Mouse (Mus musculus) spleen, embryonic (tissue): ENCODE data around the gene Castor2.

Source experiments
- CTCF ChIA-PET: fragments of 350-600 bp; sonication (Branson Sonifier 250); formaldehyde crosslinking; loops from one replicate; lab custom pipeline; 2022; lab: Charles Lee

Castor2 gene

DNA sequence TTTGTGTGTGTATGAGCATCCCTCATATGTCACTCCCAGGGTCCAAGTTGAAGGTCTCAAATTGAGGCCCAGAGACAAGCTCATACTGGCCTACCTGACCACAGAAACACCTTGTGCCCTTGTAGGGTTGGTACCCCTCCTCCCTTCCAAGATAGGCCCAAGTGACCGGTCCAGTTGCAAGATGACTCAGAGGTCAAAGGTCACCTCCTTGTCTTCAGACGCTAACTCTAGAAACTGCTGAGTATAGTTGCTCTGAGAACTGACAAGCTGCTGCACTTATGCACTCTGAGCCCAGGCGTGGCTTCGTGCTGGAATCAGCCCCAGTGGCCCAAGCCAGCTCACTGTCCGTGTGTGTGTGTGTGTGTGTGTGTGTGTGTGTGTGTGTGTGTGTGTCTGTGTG, 2.4 kb downstream of the Castor2 start:
- CTCF ChIA-PET, result no interaction called here

DNA sequence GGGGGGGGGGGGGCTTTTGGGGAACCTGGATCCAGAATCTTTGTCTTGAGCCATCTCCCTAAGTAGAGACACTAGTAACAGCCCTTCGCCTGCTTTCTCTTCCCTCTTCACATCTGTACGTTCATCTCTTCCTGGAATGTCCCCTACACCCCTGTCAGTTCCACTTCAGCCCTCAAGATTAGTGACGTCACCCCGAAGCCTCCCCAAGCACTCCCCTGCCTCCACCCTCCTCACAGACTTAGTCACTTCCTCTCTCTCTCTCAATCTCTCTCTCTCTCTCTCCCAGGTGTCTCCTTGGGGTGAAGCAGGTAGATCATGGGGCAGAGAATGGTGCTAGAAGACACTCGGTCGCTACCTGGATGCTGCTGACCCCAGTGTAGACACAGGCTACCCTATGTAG, 3.2 kb downstream of the Castor2 start:
- CTCF ChIA-PET, result no interaction called here

DNA sequence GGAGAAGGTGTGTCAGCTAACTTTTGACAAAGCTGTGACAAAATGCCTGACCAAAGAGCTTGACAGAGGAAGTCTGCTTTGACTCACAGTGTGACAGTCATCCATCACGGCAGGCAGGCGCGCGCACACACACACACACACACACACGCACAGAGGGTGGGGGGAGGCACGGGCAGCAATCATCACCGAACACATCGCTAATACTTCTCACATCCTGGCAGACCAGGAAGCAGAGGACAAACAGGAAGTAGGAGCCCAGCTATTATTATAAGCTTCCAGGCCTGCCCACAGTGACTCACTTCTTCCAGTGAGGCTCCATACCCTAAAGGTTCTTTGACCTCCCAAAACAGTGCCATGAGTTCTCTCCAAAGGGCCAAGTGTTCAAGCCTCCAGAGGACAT, 6.3 kb downstream of the Castor2 start:
- CTCF ChIA-PET, result no interaction called here

DNA sequence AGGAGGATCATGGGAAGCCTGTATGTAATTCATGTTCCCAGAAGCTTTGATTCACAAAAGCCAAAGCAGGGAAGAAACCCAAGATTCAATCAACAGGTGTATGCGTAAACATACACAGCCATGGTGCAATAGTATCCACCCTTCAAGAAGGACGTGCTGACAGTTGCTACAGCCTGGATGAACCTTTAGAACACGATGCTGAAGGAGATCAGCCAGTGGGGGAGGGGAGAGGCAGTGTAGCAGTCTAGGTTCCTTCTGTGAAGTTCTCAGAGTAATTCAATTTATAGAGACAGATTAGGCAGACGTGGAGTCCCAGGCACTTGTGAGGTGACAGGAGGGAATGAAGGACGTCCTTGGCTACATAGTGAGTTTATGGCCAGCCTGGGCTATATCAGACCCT, 15.5 kb downstream of the Castor2 start:
- CTCF ChIA-PET, result no interaction called here

DNA sequence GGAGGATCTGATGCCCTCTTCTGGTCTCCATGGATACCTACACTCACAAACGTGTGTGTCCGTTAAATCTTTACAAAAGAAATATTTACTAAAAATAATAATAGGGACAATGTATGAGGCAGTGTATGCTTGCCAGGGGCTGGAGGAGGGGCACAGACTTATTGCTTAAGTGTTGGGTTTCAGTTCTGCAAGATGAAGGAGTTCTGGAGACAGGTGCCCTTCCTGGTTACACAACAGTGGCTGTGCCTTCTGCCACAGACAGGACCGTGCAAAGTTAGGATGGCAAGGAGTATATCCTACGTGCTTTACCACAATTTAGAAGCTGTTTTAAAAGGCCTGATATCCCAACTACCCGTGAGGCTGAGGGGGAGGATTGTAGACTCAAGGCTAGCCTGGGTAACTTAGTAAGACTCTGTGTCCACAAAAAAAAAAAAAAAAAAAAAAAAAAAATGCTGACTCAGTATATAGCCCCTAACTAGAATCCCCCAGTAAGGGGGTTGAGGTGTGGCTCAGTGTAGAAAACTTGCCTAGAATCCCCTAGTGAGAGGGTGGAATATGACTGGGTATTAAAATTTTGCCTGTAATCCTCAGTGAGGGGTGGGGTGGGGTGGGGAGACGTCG, 16.2 kb downstream of the Castor2 start:
- CTCF ChIA-PET, result no interaction called here

DNA sequence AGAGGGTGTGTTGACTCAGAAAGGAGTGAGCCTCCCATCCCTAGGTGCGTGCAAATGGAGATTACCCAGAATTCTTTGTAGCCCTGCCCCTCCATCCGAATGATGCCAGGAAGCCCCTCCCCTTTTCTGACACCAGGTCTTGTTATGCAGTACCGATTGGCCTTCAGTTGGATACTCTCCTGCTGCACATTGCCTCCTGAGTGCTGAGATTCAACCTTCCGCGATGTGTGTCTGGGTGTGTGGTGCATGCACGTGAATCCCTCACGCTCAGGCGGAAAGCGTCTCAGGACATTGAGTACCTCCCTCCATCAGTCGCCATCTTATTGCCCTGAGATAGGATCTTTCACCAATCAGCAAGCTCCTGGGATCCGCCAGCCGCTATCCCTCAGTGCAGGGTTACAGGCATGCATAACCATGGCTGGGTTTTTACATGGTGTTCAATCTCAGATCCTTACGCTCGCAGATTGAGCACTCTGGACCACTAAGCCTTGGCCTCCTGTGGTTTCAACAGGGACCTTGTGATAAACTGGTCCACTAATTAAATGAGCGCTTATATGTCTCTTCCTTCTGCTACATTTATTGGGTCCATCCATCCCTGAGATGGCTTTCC, 19.4 kb downstream of the Castor2 start:
- CTCF ChIA-PET, result no interaction called here

DNA sequence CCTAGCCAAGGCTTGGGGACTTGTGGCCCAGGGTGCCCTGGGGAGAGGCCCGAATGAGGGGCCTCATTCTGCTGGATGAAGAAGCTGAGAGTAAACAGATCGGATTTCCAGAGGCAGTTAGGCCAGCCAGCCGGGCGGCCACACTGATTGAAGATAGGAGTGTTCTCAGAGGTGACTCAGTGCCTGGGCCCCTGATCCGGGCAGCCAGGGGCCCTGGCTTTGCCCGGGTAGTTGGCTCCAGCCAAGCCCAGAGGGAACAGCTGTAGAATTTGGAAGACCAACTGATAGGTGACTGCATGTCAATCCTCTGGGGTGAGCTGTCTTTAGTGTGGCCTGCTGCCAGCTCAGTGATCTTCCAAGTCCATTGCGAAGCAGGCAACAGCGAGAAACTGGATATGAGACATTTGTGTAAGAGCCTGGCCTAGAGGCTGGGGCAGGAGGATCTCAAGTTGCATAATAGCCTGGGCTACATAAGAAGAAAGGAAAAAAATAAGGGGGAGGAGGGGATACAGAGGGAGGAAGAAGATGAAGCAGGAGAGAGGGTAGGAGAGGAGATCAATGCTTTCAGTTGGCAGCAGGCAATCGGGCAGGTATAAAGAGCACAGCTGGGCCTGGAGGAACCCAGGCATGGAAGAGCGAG, 20.1 kb downstream of the Castor2 start:
- CTCF ChIA-PET, result no interaction called here

DNA sequence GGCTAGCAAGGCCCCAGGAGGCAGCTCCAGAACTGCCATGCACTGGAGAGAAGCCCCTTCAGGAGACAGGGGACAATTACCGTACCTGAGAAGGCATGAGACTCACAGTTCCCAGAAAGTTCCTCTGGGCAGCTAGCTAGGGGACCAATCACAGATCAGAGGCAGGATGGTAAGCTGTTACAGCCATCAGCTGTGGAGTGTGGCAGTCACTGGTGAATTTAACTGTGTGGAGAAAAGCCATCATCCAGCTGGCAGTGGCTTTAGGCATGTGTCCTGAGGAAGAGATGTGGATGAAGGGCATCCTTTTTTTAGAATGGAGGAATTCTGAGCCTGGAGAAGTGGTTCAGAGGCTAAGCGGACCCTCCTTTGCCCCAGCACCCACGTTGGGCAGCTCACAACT, 20.6 kb downstream of the Castor2 start:
- CTCF ChIA-PET, result no interaction called here

DNA sequence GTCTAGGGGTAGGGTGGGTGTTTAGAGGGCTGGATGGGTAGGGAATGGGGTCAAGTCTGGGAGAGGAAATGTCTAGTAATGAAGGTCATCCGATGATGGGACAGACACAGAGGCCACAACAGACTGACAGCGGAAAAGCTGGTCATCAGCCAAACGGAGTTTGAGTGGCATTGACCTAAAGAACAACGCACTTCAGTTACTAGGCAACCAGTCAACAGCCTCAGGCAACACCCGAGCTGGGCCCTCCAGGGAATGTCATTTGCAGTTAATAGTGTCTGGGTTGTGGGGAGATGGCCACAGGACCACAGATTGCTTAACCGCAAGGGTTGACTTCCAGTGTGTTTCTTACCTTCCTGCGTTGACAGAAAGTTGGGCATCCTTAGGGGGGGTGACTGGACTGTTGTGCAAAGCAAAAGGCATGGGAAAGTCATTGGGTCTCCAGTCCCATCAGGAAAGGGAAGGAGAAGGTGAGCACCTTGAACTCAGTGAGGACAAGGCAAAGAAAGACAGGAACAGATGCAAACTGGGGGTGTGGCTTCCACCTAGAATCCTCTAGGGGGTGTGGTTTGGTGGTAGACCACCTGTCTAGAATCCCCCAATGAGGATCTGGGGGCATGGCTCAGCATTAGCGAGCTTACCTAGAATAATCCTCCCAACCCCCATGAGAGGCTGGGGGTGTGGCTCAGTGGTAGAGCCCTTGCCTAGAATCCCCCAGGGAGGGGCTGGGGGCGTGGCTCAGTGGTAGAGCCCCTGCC, 21.8 kb downstream of the Castor2 start:
- CTCF ChIA-PET, result no interaction called here

DNA sequence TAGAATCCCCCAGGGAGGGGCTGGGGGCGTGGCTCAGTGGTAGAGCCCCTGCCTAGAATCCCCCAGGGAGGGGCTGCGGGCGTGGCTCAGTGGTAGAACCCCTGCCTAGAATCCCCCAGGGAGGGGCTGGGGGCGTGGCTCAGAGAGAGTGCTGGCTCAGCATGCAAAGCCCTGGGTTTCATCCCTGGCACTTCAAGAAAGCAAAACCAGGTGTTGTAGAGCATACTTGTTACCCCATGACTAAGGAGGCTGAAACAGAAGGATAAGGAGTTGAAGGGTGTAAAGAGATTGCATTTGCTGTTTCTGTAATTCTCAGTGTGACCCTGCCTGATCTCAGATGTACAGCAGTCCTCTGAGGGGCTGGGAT, 22.4 kb downstream of the Castor2 start:
- CTCF ChIA-PET, result no interaction called here

DNA sequence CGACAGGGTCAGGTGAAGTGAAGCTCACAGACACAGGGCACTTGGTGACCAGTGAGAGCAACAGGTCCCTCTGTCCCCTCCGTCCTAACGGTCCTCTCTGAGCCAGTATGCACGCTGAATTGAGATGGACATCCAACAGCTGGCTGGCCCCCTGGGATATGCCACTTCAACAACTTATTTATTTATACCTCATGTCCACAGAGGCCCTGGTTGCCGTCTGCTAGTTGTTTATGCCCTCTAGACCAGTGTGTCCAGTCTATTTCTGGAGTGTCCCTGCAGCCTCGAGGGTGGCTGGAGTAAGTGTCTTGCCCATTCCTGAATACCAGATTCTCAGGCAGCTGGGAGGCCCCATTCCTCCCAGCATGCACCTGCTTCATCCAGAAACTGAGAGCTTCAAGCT, 24.3 kb downstream of the Castor2 start:
- CTCF ChIA-PET, result no interaction called here

DNA sequence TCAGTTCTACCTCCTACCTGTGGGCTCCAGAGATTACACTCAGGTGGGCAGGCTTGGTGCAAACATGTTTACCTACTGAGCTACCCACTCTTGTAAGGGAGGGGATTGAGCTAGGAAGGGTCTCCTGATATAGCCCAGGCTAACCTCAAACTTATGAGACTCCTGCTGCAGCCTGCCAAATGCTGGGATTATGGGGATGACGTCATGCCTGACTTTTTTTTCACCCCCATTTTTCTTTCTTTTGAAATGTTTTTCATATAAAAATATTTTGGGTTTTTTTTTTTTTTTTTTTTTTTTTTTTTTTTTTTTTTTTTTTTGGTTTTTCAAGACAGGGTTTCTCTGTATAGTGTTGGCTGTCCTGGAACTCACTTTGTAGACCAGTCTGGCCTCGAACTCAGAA, 26.7 kb downstream of the Castor2 start:
- CTCF ChIA-PET, result no interaction called here

DNA sequence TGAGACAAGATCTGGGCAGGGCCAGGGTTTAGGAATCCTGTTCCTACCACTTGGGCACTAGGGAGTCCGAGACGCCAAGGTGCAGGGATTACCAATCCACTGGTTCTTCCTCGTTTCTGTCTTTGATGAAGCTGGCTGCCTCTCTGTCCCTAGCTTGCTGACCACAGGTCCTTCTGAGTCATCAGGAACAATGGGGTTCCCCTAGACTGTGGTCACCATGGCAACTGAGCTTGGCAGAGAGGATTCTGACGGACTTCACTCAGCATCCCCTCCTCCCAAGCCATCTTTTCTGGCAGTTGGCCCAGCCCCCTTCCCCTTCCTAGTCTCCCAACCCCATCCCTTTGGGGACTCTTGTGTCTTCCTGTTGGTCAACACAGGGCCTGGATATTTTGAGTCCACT, 32.1 kb downstream of the Castor2 start:
- CTCF ChIA-PET, result no interaction called here

DNA sequence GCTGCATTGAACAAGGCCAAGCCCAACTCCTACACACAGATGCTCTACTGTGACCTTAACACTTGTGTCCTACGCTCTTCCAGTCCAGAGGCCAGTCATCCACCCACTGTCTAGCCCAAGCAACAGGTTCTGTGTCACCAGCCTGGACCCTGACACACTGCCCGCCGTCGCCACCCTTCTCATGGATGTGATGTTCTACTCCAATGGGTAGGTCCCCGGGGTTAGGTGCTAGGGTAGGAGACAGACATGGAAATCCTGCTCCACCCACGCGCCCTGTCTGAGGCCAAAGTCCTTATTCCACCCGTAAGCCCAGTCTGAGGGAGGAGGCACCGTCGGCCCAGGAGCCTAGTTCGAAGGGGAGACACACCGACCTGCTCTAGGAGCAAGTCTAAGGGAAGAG, 36.5 kb downstream of the Castor2 start:
- CTCF ChIA-PET, result no interaction called here

DNA sequence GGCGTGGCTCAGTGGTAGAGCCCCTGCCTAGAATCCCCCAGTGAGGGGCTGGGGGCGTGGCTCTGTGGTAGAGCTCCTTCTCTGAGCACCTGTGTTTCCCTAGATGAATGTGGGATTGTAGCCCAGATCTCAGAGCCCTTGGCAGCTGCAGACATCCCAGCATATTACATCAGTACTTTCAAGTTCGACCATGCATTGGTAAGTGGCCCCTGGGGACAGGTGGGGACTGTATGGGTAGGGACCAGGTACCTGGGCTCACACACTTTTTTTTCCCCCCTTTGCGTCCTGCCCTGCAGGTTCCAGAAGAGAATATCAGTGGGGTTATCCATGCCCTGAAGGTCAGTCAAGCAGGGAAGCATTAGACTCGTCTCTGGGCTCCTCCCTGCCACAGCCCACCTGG, 38.4 kb downstream of the Castor2 start:
- CTCF ChIA-PET, result no interaction called here

DNA sequence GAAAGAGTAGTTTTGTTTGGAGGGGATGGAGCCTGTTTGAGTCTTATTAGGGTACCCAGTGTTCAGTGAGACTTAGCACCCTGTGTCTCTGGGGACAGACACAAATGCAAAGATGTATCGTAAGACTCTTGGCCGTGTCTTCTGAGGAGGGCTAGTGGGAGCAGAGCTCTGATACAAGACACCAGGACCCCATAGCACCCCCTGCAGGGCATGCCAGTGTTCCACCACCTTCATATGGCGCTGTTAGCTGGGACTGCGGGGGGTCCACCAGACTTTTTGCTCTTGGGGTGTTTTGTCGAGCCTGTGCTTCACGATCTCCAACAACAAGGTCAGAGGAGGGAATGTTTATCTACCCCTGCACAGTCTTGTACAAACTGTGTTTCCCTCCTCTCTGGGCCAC, 39.9 kb downstream of the Castor2 start:
- CTCF ChIA-PET, result no interaction called here

DNA sequence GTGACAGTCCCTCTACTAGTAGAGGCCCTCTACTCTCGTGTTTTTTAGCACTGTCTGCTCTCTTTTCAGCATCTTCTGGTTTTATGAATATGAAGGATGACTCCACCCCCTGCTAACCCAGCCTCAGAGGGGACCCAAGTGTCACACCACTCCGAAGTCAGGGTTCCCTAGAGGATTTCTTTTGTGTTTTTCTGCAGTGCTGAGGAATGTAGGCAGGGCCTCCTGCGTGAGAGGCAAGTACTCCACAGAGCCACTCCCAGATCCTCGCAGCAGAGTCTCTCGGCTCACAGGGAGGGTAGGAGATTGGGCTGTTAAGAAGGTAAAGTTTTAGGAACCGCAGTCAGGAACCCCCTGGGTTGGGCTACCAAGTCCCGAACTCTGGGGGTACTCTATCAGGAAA, 41.7 kb downstream of the Castor2 start:
- CTCF ChIA-PET, result no interaction called here

DNA sequence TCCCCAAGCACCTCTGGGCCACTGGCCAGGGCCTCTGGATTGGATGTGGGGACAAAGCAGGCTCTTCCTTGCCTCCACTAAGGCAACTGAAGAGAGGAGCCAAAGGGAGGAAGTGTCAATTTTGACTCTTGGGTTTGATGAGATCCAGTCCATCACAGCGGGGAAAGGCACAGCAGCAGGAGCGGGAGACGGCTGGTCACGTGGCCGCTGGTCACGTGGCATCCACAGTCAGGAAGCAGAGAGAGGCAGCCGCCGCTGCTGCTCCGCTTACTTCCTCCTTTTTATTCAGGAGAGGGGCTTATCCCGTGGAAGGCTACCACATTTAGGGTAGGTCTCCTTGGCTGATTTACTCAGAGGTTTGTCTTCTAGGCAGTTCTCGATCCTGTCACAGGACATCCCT, 42.9 kb downstream of the Castor2 start:
- CTCF ChIA-PET, result no interaction called here

DNA sequence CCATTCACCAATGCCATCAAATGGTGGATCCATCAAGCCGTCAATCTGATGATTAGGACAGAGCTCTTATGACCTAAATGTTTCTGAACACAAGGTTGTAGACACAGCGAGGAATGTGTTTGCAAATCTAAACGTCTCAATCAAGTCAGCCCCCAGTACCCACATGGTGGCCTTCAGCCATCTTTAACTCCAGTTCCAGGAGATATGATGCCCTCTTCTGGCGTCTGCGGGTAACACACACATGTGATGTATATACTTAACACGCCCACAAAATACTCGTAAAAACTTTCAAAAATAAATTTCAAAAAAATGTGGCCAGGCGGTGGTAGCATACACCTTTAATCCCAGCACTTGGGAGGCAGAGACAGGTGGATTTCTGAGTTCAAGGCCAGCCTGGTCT, 45.5 kb downstream of the Castor2 start:
- CTCF ChIA-PET, result no interaction called here

DNA sequence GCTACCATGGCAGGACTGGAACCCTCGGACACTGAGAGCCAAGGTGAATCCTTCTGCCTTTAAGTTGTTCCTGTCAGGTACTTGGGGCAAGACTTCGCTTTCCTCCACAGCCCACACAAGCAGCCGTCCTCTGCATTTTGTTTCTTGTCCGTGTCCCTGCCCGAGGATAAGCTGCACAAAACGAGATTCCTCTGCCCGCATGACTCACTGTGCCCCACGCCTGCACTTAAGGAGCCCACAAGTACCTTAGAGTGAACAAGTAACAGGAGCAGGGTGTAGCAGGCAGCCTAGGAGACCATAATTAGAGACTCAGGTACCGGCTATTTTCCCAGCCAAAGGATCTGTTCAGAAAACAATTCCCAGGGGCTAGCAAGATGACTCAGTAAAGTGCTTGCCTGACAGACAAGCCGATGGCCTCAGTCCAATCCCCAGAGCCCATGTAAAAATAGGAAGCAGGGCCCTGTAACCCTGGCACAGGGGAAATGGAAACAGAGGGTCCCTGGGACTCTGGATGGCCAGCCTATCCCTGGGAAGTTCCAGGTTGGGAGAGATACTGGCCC, 47.8 kb downstream of the Castor2 start:
- CTCF ChIA-PET, result no interaction called here

DNA sequence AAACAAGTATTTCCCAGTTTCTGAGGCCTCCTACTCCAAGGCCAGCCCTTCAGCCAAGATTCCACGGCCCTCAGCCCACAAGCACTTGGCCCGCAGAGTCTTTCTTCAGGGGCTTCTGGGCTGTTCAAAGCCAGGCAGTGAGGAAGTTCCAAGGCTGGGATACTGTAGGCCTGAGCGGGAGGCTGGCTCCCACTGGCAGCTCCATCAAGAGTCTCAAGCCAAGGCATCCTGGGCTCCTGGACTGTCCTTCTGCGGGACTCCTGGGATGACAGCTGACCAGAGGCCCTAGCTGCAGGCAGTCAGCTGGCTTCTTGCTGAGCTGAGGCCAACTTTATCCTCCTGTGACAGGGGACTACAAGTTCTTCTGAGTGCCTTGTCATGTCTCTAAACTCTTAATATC, 48.6 kb downstream of the Castor2 start:
- CTCF ChIA-PET, result no interaction called here

DNA sequence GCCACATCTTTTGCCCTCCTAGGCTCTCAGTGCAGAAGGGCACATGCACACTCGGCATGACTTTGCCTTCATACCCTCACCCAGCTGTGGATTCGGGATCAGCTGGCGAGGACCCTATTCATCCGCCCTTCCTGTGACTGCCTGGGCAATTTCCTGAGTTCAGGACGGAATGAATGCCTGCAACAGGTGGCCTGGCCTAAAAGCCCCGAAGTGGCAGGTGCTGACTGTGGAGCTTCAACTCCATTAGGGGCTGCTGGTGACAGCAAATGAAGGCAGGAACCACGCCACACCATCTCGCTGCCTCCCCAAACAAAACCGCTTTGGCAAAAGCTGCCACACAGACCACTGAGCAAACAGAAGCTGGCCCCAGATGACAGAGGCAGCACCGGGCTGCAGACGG, 52.4 kb downstream of the Castor2 start:
- CTCF ChIA-PET, result no interaction called here
